In the genomic region with DNA sequence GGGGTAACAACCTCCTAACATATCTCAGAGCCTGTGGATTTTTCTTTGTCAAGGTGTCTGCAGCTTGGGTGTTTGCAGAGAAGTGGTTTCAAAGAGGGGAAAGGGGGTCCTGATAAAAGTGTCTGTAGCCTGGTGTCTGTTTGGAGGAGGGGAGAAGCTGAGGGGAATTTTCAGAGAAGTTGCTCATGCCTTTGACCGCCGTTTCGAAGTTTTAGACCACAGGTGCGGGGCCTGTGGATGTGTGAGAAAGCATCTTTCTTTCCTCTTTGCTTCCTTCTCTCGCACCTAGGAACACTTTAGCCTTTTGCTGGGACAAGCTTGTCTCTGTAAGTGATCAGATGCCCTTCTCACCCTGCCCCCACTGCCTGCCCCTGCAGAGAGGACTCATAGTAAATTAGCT, we compare ENCODE assay signal across 9 mouse cellular contexts. TPM values are rescaled to one million over a fixed set of nuclear protein-coding genes. Genes with fewer than 3 reads are reported as not detected.
DNase-seq lines count a peak whose midpoint lies in the region; ATAC-seq and TF ChIP-seq lines count a peak whose summit lies in the region.
"Had no signal": no experiment of that assay in that cellular context is flagged by ENCODE, and none has a peak within 500 bp of the region (broad histone marks: within the 10 kb centered on the region; RNA-seq: fewer than 3 reads in every experiment).

No protein-coding gene starts in this region.

- no peak for DNase-seq in kidney, postnatal 4 days
- DNase-seq in forebrain, embryonic 11.5 days (ENCODE audit: low spot score), result no peak
- DNase-seq in hindbrain, embryonic 14.5 days (ENCODE audit: low spot score), result no peak
- no peak for DNase-seq in midbrain, postnatal 0 days (ENCODE audit: low spot score)
- no peak for DNase-seq in kidney, adult 2 months
- no peak for DNase-seq in ovary, postnatal 10 days (ENCODE audit: low spot score)

- ATAC-seq in kidney, embryonic 16.5 days (ENCODE audit: low FRiP score, low TSS enrichment), result no peak
- no peak for ATAC-seq in forebrain, embryonic 11.5 days (replicated peaks; ENCODE audit: low FRiP score)
- ATAC-seq in hindbrain, embryonic 14.5 days (ENCODE audit: low FRiP score), result no peak
- ATAC-seq in midbrain, postnatal 0 days (ENCODE audit: low FRiP score), result no peak

- peaks cover 48% of the 10 kb centered on the region for H3K27me3 ChIP-seq in kidney, embryonic 16.5 days (ENCODE audit: insufficient read depth, low read length)
- H3K27me3 ChIP-seq in forebrain, embryonic 11.5 days (ENCODE audit: control insufficient read depth, insufficient read depth, low read length), result peaks cover 24% of the 10 kb centered on the region
- H3K27me3 ChIP-seq in hindbrain, embryonic 14.5 days (ENCODE audit: control insufficient read depth, insufficient read depth, low read length), result peaks cover 21% of the 10 kb centered on the region
- H3K27me3 ChIP-seq in midbrain, postnatal 0 days (ENCODE audit: insufficient read depth, low read length), result no peaks in the 10 kb centered on the region
- H3K27me3 ChIP-seq in kidney, adult 2 months (replicated peaks; ENCODE audit: control insufficient read depth, insufficient read depth, low read length), result peaks cover 2% of the 10 kb centered on the region; the same call in 1 of the 2 replicates

- no peak overlapping the region for H3K9ac ChIP-seq in kidney, embryonic 16.5 days (replicated peaks; ENCODE audit: low read length)
- no peak overlapping the region for H3K9ac ChIP-seq in forebrain, embryonic 11.5 days (ENCODE audit: low read length)
- peak overlapping the region; percentile 77 for H3K9ac ChIP-seq in hindbrain, embryonic 14.5 days
- 0 out of 2 replicates have a peak overlapping the region, but pooled peaks have one; percentile 66 for H3K9ac ChIP-seq in midbrain, postnatal 0 days (replicated peaks; ENCODE audit: low read length, poor library complexity, severe bottlenecking)

- H3K36me3 ChIP-seq in kidney, embryonic 16.5 days (ENCODE audit: insufficient read depth, low read length), result no peaks in the 10 kb centered on the region
- no peaks in the 10 kb centered on the region for H3K36me3 ChIP-seq in forebrain, embryonic 11.5 days (ENCODE audit: control insufficient read depth, insufficient read depth, low read length)
- no peaks in the 10 kb centered on the region for H3K36me3 ChIP-seq in hindbrain, embryonic 14.5 days (replicated peaks; ENCODE audit: control insufficient read depth, insufficient read depth)
- no peaks in the 10 kb centered on the region for H3K36me3 ChIP-seq in midbrain, postnatal 0 days (ENCODE audit: insufficient read depth, low read length)
- no peaks in the 10 kb centered on the region for H3K36me3 ChIP-seq in kidney, adult 2 months (ENCODE audit: control insufficient read depth, insufficient read depth, low read length)

- WGBS in kidney, embryonic 16.5 days, result 14% methylated on average over 5 of the region's 5 CpGs
- WGBS in forebrain, embryonic 11.5 days, result 2% methylated on average over 5 of the region's 5 CpGs
- WGBS in hindbrain, embryonic 14.5 days, result 12% methylated on average over 5 of the region's 5 CpGs
- 25% methylated on average over 5 of the region's 5 CpGs for WGBS in midbrain, postnatal 0 days
- WGBS in kidney, adult 2 months, result 11% methylated on average over 5 of the region's 5 CpGs

- peak overlapping the region; percentile 57; the same call in 1 of the 2 replicates for H3K4me3 ChIP-seq in kidney, embryonic 16.5 days (ENCODE audit: low read length)
- peak overlapping the region; percentile 55 for H3K4me3 ChIP-seq in forebrain, embryonic 11.5 days (ENCODE audit: low read depth, low read length)
- peak overlapping the region; percentile 61 for H3K4me3 ChIP-seq in hindbrain, embryonic 14.5 days (replicated peaks; ENCODE audit: low read length)
- H3K4me3 ChIP-seq in midbrain, postnatal 0 days (ENCODE audit: low read depth, low read length), result peak overlapping the region; percentile 75
- no peak overlapping the region for H3K4me3 ChIP-seq in kidney, adult 2 months (ENCODE audit: insufficient read depth, low read depth, low read length)
- H3K4me3 ChIP-seq: erythroblast, embryonic 14.5 days had no signal

- no peak for TF ChIP-seq POLR2A in kidney, adult 2 months (IDR thresholded peaks at IDR 0.05; ENCODE audit: low read depth, low read length)

- peak overlapping the region; percentile 94; the same call in 1 of the 2 replicates for H3K4me2 ChIP-seq in kidney, embryonic 16.5 days (replicated peaks; ENCODE audit: low read depth, low read length)
- peak overlapping the region; percentile 74 for H3K4me2 ChIP-seq in forebrain, embryonic 11.5 days (ENCODE audit: low read depth, low read length, severe bottlenecking)
- peak overlapping the region; percentile 97 for H3K4me2 ChIP-seq in hindbrain, embryonic 14.5 days (replicated peaks)
- peak overlapping the region; percentile 96 for H3K4me2 ChIP-seq in midbrain, postnatal 0 days (ENCODE audit: low read depth, low read length, poor library complexity, severe bottlenecking)

- peaks cover 20% of the 10 kb centered on the region for H3K4me1 ChIP-seq in kidney, embryonic 16.5 days (ENCODE audit: insufficient read depth, low read length)
- peaks cover 7% of the 10 kb centered on the region; the same call in 1 of the 2 replicates for H3K4me1 ChIP-seq in forebrain, embryonic 11.5 days (replicated peaks; ENCODE audit: control insufficient read depth, insufficient read depth, low read length)
- H3K4me1 ChIP-seq in hindbrain, embryonic 14.5 days (replicated peaks; ENCODE audit: control insufficient read depth, insufficient read depth, low read length), result 0 out of 2 replicates have a peak, but pooled peaks cover 4% of the 10 kb centered on the region
- H3K4me1 ChIP-seq in midbrain, postnatal 0 days (ENCODE audit: insufficient read depth, low read length), result no peaks in the 10 kb centered on the region
- no peaks in the 10 kb centered on the region for H3K4me1 ChIP-seq in kidney, adult 2 months (ENCODE audit: control insufficient read depth, insufficient read depth, low read length)

- no peaks in the 10 kb centered on the region for H3K9me3 ChIP-seq in kidney, embryonic 16.5 days (ENCODE audit: low read length)
- H3K9me3 ChIP-seq in forebrain, embryonic 11.5 days (ENCODE audit: control insufficient read depth, low read length), result no peaks in the 10 kb centered on the region
- no peaks in the 10 kb centered on the region for H3K9me3 ChIP-seq in hindbrain, embryonic 14.5 days (ENCODE audit: control insufficient read depth, low read length)
- no peaks in the 10 kb centered on the region for H3K9me3 ChIP-seq in midbrain, postnatal 0 days (ENCODE audit: low read length)

- H3K27ac ChIP-seq in kidney, embryonic 16.5 days (ENCODE audit: low read length), result no peak overlapping the region
- no peak overlapping the region for H3K27ac ChIP-seq in forebrain, embryonic 11.5 days (ENCODE audit: low read depth, low read length)
- H3K27ac ChIP-seq in hindbrain, embryonic 14.5 days, result no peak overlapping the region
- H3K27ac ChIP-seq in midbrain, postnatal 0 days (ENCODE audit: low read depth, low read length), result no peak overlapping the region
- no peak overlapping the region for H3K27ac ChIP-seq in kidney, adult 2 months (ENCODE audit: insufficient read depth, low read depth, low read length)

- TF ChIP-seq CTCF in midbrain, postnatal 0 days (IDR thresholded peaks at IDR 0.05), result no peak
- no peak for TF ChIP-seq CTCF in kidney, adult 2 months (conservative IDR thresholded peaks at IDR 0.05; ENCODE audit: insufficient read depth, insufficient read length, low read depth, low read length)

RNA-seq across cellular contexts. Expression of gene C530025M09Rik, which starts 1.3 kb away (rescaled TPM):
- polyA plus RNA-seq in kidney, embryonic 16.5 days (2015; fragmentation: Nextera tagmentation; extraction: Ambion mirVana), result not detected in 2 replicates
- not detected in 2 replicates for polyA plus RNA-seq in forebrain, embryonic 11.5 days (2014; fragmentation: Nextera tagmentation; extraction: Ambion mirVana)
- polyA plus RNA-seq in hindbrain, embryonic 14.5 days (2014; fragmentation: Nextera tagmentation; extraction: Ambion mirVana), result 2.0 and 2.1 TPM in 2 replicates
- 0.42 TPM in 1 of 2 replicates, not detected in the other for total RNA-seq in midbrain, postnatal 0 days (2014; rRNA removed)
- 1.8 and 2.3 TPM in 2 replicates for polyA plus RNA-seq in midbrain, postnatal 0 days (2015; fragmentation: Nextera tagmentation; extraction: Ambion mirVana)
- polyA plus RNA-seq in kidney, adult 2 months (2012; rRNA removed), result not detected in 2 replicates
- polyA plus RNA-seq: erythroblast, embryonic 14.5 days; limb, embryonic 11.5 days had no signal

RNA-seq across cellular contexts. Expression of gene Syndig1, which starts 3.3 kb away (rescaled TPM):
- polyA plus RNA-seq in kidney, embryonic 16.5 days (2015; fragmentation: Nextera tagmentation; extraction: Ambion mirVana), result 5.2 and 6.1 TPM in 2 replicates
- 9.0 and 10.6 TPM in 2 replicates for polyA plus RNA-seq in forebrain, embryonic 11.5 days (2014; fragmentation: Nextera tagmentation; extraction: Ambion mirVana)
- 54.4 and 56.0 TPM in 2 replicates for polyA plus RNA-seq in hindbrain, embryonic 14.5 days (2014; fragmentation: Nextera tagmentation; extraction: Ambion mirVana)
- total RNA-seq in midbrain, postnatal 0 days (2014; rRNA removed), result 30.1 and 35.7 TPM in 2 replicates
- polyA plus RNA-seq in midbrain, postnatal 0 days (2015; fragmentation: Nextera tagmentation; extraction: Ambion mirVana), result 28.6 and 32.1 TPM in 2 replicates
- 0.20 and 0.46 TPM in 2 replicates for polyA plus RNA-seq in kidney, adult 2 months (2012; rRNA removed)
- polyA plus RNA-seq: erythroblast, embryonic 14.5 days had no signal

Comparison
In these comparisons a context has a peak if more than half of its experiments do, and no peak if none do; other contexts are left out.
1. H3K9ac ChIP-seq: peak in hindbrain, embryonic 14.5 days (single experiment) and midbrain, postnatal 0 days (single experiment); none in kidney, embryonic 16.5 days (single experiment) and forebrain, embryonic 11.5 days (single experiment).
2. Peak in every context shown above with its lines, with median percentiles within 50 percentile points of each other: H3K4me2 ChIP-seq.